Mouse (Mus musculus) ES-Bruce4 (cell line): ENCODE measurements around the gene Styx. TPM values are rescaled to one million over a fixed set of nuclear protein-coding genes. Genes with fewer than 3 reads are reported as not detected.

Experiments
- H3K27ac ChIP-seq: 2 replicates; pipeline ENCODE4 v1.5.1; 2012; ENCODE audit warnings: low read length, inconsistent platforms; ENCODE audit not compliant: insufficient read depth
- H3K27me3 ChIP-seq: 2 replicates; pipeline ENCODE4 v1.6.1; 2012; ENCODE audit warnings: mild to moderate bottlenecking, low read length, inconsistent platforms; ENCODE audit not compliant: control insufficient read depth, poor library complexity, insufficient read depth, severe bottlenecking
- H3K36me3 ChIP-seq: 2 replicates; pipeline ENCODE4 v1.6.1; 2012; ENCODE audit warnings: inconsistent platforms, mild to moderate bottlenecking, low read length, moderate library complexity; ENCODE audit not compliant: control insufficient read depth, poor library complexity, insufficient read depth, severe bottlenecking
- H3K4me1 ChIP-seq: one replicate; pipeline ENCODE4 v1.8.1; 2011; ENCODE audit warnings: low read length; ENCODE audit not compliant: control insufficient read depth, insufficient read depth
- H3K4me3 ChIP-seq: 2 replicates; pipeline ENCODE4 v1.5.1; 2011; ENCODE audit warnings: low read depth, mild to moderate bottlenecking, low read length
- H3K9ac ChIP-seq: 2 replicates; pipeline ENCODE4 v1.6.1; 2012; ENCODE audit warnings: low read depth, mild to moderate bottlenecking, inconsistent platforms; ENCODE audit not compliant: poor library complexity, severe bottlenecking
- H3K9me3 ChIP-seq: replicated peaks from 2 replicates; pipeline ENCODE4 v1.6.1; 2012; ENCODE audit warnings: mild to moderate bottlenecking, low read length, inconsistent platforms; ENCODE audit not compliant: control insufficient read depth, poor library complexity, insufficient read depth, severe bottlenecking
- CTCF ChIP-seq: IDR thresholded peaks from one replicate; pipeline ENCODE4 v1.8.1; 2011; ENCODE audit warnings: low read depth, low read length
- EP300 ChIP-seq: IDR thresholded peaks from 2 replicates; pipeline ENCODE4 v1.6.1; 2011; ENCODE audit warnings: low read depth, low read length; ENCODE audit not compliant: insufficient read depth
- POLR2A ChIP-seq: IDR thresholded peaks from one replicate; pipeline ENCODE4 v1.8.1; 2011; ENCODE audit warnings: low read length; ENCODE audit not compliant: insufficient read depth
- polyA plus RNA-seq: library from polyadenylated mRNA; stranded (reverse); fragments of >200 nt; gene quantifications from 2 replicates; pipeline ENCODE4 v1.2.4, GENCODE M21; 2011; ENCODE audit warnings: low read depth; ENCODE audit not compliant: missing spikeins, insufficient read depth, insufficient read length

The Styx gene
- polyA plus RNA-seq, 1 experiment: 36.7 TPM

DNA sequence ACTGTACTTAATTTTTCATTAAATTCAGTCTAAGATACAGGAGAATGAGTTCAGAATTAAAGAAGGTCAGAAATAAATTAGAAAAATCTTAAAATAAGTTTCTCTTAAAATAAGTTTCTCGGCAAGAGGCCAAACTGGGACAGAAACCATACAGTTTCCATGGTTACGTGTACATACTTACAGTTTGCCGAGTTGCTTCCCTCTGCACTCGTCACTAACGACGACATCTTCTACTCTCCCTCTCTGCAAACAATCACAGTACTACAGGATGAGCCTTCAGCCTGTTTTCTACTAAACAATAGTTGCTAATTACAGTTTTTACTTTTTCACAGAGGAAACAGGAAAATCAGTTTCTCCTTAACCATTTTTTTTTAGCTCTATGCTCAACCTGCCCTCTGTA lies 29.9 kb downstream of the Styx start:
- Histone ChIP-seq H3K4me3 (no peak overlapping the region), H3K4me1 (no peaks in the 10 kb centered on the region), H3K27me3 (no peaks in the 10 kb centered on the region), H3K36me3 (peaks cover 45% of the 10 kb centered on the region), H3K9me3 (no peaks in the 10 kb centered on the region), H3K9ac (no peak overlapping the region), H3K27ac (no peak overlapping the region)
- no peak for TF ChIP-seq POLR2A
- no peak for TF ChIP-seq CTCF
- no peak for TF ChIP-seq EP300

DNA sequence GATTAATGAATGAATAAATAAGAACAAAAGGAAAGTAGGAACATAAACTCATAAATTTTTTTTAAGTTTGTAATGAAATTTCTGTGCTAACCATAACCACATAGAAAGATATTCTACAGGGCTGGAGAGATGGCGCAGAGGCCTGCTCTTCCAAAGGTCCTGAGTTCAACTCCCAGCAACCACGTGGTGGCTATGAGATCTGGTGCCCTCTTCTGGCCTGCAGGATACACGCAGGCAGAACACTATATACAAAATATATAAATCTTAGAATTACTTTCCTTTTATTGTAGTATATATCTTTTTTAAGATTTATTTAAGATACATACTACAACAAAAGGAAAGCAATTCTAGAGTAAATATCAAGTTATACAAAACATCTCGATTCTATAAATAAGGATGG lies 32.0 kb downstream of the Styx start:
- no peaks in the 10 kb centered on the region for H3K9me3 ChIP-seq
- H3K27ac ChIP-seq: no peak overlapping the region
- no peaks in the 10 kb centered on the region for H3K27me3 ChIP-seq
- peaks cover 2% of the 10 kb centered on the region for H3K4me1 ChIP-seq
- H3K4me3 ChIP-seq: no peak overlapping the region
- no peak for TF ChIP-seq POLR2A
- no peak for TF ChIP-seq EP300
- peak; percentile 40 for TF ChIP-seq CTCF
- H3K9ac ChIP-seq: no peak overlapping the region
- H3K36me3 ChIP-seq: peaks cover 48% of the 10 kb centered on the region

DNA sequence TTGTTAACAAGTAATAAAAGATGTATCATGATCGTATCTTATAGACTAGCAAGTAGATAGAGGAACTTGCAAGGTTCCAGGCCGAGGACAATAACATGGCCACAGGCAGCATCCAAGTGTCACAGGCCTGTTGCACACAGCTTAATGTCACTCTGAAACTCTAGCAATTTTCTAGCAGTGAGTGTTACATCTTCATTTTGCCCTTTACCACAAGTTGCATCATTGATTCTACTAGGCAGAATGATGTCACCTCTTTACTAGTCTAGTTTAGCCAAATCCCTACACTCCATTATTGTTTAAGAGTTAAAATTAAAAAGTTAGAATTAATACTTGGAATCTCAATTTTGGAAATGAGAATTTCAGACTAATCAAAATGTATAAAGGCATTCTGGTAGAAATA lies 34.7 kb downstream of the Styx start:
- Histone ChIP-seq H3K9me3 (no peaks in the 10 kb centered on the region), H3K4me1 (peaks cover 2% of the 10 kb centered on the region), H3K9ac (no peak overlapping the region), H3K36me3 (peaks cover 27% of the 10 kb centered on the region), H3K4me3 (no peak overlapping the region), H3K27ac (no peak overlapping the region), H3K27me3 (no peaks in the 10 kb centered on the region)
- TF ChIP-seq POLR2A (no peak), EP300 (no peak)

- H3K4me3 ChIP-seq: peak overlapping the region; percentile 87
- TF ChIP-seq POLR2A (no peak), CTCF (no peak), EP300 (no peak)
- H3K36me3 ChIP-seq: peaks cover 13% of the 10 kb centered on the region
- H3K9ac ChIP-seq: peak overlapping the region; percentile 88
- H3K4me1 ChIP-seq: peaks cover 2% of the 10 kb centered on the region
- H3K9me3 ChIP-seq: peaks cover 3% of the 10 kb centered on the region; the same call in 1 of the 2 replicates
- peak overlapping the region; percentile 91 for H3K27ac ChIP-seq
- H3K27me3 ChIP-seq: no peaks in the 10 kb centered on the region
Measured at GRCm38 (mm10) chr14:45387480-45387879, 36.6 kb downstream of the Styx start.

- Histone ChIP-seq H3K27ac (peak overlapping the region; percentile 80), H3K27me3 (no peaks in the 10 kb centered on the region), H3K36me3 (peaks cover 10% of the 10 kb centered on the region), H3K9me3 (peaks cover 11% of the 10 kb centered on the region; the same call in 1 of the 2 replicates), H3K4me1 (peaks cover 2% of the 10 kb centered on the region), H3K9ac (peak overlapping the region; percentile 88), H3K4me3 (peak overlapping the region; percentile 87)
- no peak for TF ChIP-seq CTCF
- TF ChIP-seq EP300: no peak
- TF ChIP-seq POLR2A: no peak
Measured at GRCm38 (mm10) chr14:45388345-45389181, 37.7 kb downstream of the Styx start.

DNA sequence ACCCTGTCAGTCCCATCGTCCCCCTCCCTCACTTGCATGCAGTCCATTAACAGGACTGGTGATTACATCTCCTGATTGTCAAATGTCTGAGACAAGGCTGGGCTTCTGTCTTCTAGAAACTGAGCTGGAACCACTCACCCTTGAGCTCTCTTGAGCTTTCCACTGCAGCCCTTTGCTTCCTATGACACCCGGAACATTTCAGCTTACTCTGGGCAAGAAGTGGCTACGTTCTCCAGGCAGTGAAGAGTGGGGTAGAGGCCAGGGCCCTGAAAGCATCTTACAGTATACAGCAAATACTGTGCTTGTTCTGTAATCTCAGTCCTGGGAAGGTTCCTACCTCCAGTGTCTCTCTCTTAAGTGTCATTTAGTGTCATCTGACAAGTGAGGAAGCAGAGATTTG lies 38.3 kb downstream of the Styx start:
- H3K27ac ChIP-seq: peak overlapping the region; percentile 80

More for the DNA sequence above, 38.3 kb downstream of the Styx start:
- Histone ChIP-seq H3K36me3 (peaks cover 6% of the 10 kb centered on the region), H3K9me3 (peaks cover 11% of the 10 kb centered on the region; the same call in 1 of the 2 replicates), H3K9ac (peak overlapping the region; percentile 88), H3K4me3 (peak overlapping the region; percentile 87), H3K4me1 (peaks cover 2% of the 10 kb centered on the region), H3K27me3 (no peaks in the 10 kb centered on the region)
- TF ChIP-seq EP300 (no peak), CTCF (no peak), POLR2A (no peak)
